In the genomic region with DNA sequence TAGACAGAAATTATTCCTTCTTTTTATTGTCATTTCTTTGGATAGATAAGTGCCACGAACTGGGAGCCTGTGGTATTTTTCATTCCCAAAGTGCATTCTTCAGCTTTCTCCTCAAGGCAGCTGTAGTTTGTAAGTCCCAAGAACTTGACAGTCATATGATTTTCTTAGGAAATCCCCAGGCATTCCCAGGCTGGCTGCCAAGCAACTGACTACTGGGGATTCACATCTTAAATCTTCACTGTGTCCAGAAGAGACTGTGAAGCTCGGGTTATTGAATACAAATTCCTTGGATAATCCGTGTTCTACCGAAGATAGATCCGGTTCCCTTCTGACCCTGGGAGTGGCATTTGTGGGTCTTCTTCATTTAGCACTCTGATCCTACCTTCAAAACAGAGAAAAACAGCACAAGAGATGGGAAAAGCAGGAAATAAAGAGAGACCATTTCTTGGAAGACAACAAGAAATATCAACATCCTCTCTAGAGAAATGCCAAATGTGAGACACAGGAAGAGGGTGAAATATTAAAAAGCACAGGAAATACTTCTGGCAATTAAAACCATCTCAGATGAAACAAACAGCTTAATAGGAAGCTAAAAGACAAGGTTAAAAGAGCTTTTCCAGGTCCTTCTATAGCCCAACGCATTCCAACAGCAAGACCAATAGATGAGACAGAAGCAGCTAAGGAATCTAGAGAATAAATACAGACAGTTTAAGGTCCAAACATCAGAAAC, we compare ENCODE assay signal across 8 mouse cellular contexts.
A peak's percentile ranks its signal among the peaks of the same experiment; 100 is the strongest.
DNase-seq lines count a peak whose midpoint lies in the region; ATAC-seq lines count a peak whose summit lies in the region.

No protein-coding gene starts in this region.

- 55% methylated on average over 6 of the region's 6 CpGs for WGBS in liver, embryonic 12.5 days (ENCODE audit: insufficient replicate concordance)

- intact Hi-C loops in heart, postnatal 14 days (cut with DNase I), result no loop called here

- H3K27me3 ChIP-seq in liver, embryonic 12.5 days (replicated peaks), result no peaks in the 10 kb centered on the region

- peak; percentile 24 for DNase-seq in liver
- peak; percentile 40 for DNase-seq in brain, adult 2 months (ENCODE audit: low read depth, low spot score)
- peak; percentile 80 to 83 for DNase-seq in heart, postnatal 14 days
- DNase-seq in lung, postnatal 10 days, result peak; percentile 93
- no peak for DNase-seq in embryo, embryonic 10 days (ENCODE audit: low spot score)
- DNase-seq in natural killer cell, adult 2 months (ENCODE audit: low spot score in 2 of 2), result no peak

- no peak overlapping the region for H3K4me2 ChIP-seq in liver, embryonic 12.5 days

- H3K4me3 ChIP-seq in liver, embryonic 12.5 days, result no peak overlapping the region

- no peak overlapping the region for H3K9ac ChIP-seq in liver, embryonic 12.5 days

- no peak overlapping the region for H3K27ac ChIP-seq in liver, embryonic 12.5 days

- no peak for ATAC-seq in liver, embryonic 12.5 days
- ATAC-seq in activated CD4-positive, CD25-positive, alpha-beta regulatory T cell, adult 4 months, result no peak

- H3K36me3 ChIP-seq in liver, embryonic 12.5 days, result no peaks in the 10 kb centered on the region

- no peaks in the 10 kb centered on the region for H3K9me3 ChIP-seq in liver, embryonic 12.5 days (replicated peaks)

- no peaks in the 10 kb centered on the region for H3K4me1 ChIP-seq in liver, embryonic 12.5 days

Comparison
In these comparisons a context has a peak if more than half of its experiments do, and no peak if none do; other contexts are left out.
1. DNase-seq: peak in liver (single experiment), brain, adult 2 months (single experiment), heart, postnatal 14 days (2 of 2) and lung, postnatal 10 days (single experiment); none in embryo, embryonic 10 days (single experiment) and natural killer cell, adult 2 months (0 of 2).